Mouse (Mus musculus) lung, postnatal 0 days (tissue): ENCODE results near the gene Lmod1.

Source experiments
- CTCF ChIP-seq: IDR thresholded peaks from 2 replicates; pipeline ENCODE4 v1.5.1; 2016; ENCODE audit warnings: antibody characterized with exemption, mild to moderate bottlenecking
- EP300 ChIP-seq: IDR thresholded peaks from 2 replicates; pipeline ENCODE4 v1.6.1; 2016; ENCODE audit warnings: antibody characterized with exemption, mild to moderate bottlenecking, control low read depth

DNA sequence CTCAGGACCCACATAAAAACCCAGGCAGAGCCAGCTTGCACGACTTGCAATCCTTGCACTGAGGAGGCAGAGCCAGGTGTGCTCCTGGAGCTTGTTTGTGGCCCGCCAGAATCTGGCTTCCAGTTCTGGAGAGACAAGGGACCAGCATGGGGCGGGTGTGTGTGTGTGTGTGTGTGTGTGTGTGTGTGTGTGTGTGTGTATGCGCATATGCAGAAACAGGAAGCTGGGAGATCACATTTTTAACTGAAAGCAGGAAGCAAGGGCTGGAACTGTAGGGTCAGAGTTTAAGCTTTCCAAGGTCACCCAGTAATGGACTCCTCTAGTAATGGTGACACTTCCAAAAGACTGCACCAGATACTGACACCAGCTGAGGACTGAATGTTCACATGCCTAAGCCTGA is 19.4 kb downstream of the Lmod1 start:
- no peak for TF ChIP-seq CTCF
- TF ChIP-seq EP300: no peak
